Mouse (Mus musculus) neural tube, embryonic 15.5 days (tissue): ENCODE measurements around the gene Pfn3. TPM values are rescaled to one million over a fixed set of nuclear protein-coding genes. Genes with fewer than 3 reads are reported as not detected.

Source experiments
- ATAC-seq: fragments of 200-750 bp; cut with Nextera tagmentation; 2 replicates; pipeline ENCODE4 v1.8.0; 2017; ENCODE audit warnings: mild to moderate bottlenecking, moderate TSS enrichment, moderate library complexity; ENCODE audit not compliant: low FRiP score
- H3K27ac ChIP-seq: fragments of 300-500 bp; sonication (generic); replicated peaks from 2 replicates; pipeline ENCODE4 v1.5.1; 2015; ENCODE audit warnings: mild to moderate bottlenecking, inconsistent platforms
- H3K27me3 ChIP-seq: fragments of 300-500 bp; sonication (generic); replicated peaks from 2 replicates; pipeline ENCODE4 v1.6.1; 2015; ENCODE audit warnings: inconsistent platforms
- H3K36me3 ChIP-seq: fragments of 300-500 bp; sonication (generic); 2 replicates; pipeline ENCODE4 v1.6.1; 2015; ENCODE audit warnings: inconsistent platforms
- H3K4me1 ChIP-seq: fragments of 300-500 bp; sonication (generic); 2 replicates; pipeline ENCODE4 v1.6.1; 2015; ENCODE audit warnings: inconsistent platforms
- H3K4me2 ChIP-seq: fragments of 300-500 bp; sonication (generic); 2 replicates; pipeline ENCODE4 v1.6.1; 2015; ENCODE audit warnings: inconsistent platforms, mild to moderate bottlenecking, moderate library complexity
- H3K4me3 ChIP-seq: fragments of 300-500 bp; sonication (generic); replicated peaks from 2 replicates; pipeline ENCODE4 v1.5.1; 2015; ENCODE audit warnings: mild to moderate bottlenecking, inconsistent platforms
- H3K9ac ChIP-seq: fragments of 300-500 bp; sonication (generic); replicated peaks from 2 replicates; pipeline ENCODE4 v1.6.1; 2015; ENCODE audit warnings: mild to moderate bottlenecking, inconsistent platforms
- H3K9me3 ChIP-seq: fragments of 300-500 bp; sonication (generic); replicated peaks from 2 replicates; pipeline ENCODE4 v1.6.1; 2016; ENCODE audit warnings: inconsistent platforms
- WGBS: fragments of 180-500 bp; shearing (Covaris S2); methylation state at CpG from one replicate; pipeline ENCODE4 v1.1.7; 2015; ENCODE audit warnings: mixed read lengths; 5-methylcytosine and 5-hydroxymethylcytosine counted together
- polyA plus RNA-seq: library from polyadenylated mRNA; unstranded; fragments of >200 nt; fragmentation: Nextera tagmentation; extraction: Ambion mirVana; gene quantifications from 2 replicates; pipeline ENCODE4 v1.2.1, GENCODE M21; 2015

The Pfn3 gene
- polyA plus RNA-seq, 1 experiment from 2014 or later: 1.4 TPM

GRCm38 (mm10) chr13:55426613-55427012 is 11.6 kb upstream of the Pfn3 start, which contains the start of gene F12:
Gene F12 (minus strand): TSS chr13:55426793.
- Histone ChIP-seq H3K27ac (no peak within 1 kb of the TSS), H3K9ac (no peak within 1 kb of the TSS), H3K4me3 (no peak within 1 kb of the TSS), H3K36me3 (no peaks in the 10 kb centered on the region), H3K4me2 (no peak within 1 kb of the TSS), H3K9me3 (no peaks in the 10 kb centered on the region), H3K4me1 (peaks cover under 1% of the 10 kb centered on the region; the same call in 1 of the 2 replicates), H3K27me3 (peaks cover 11% of the 10 kb centered on the region)
- WGBS: 90% methylated on average over 10 of the region's 10 CpGs
- no peak for ATAC-seq

DNA sequence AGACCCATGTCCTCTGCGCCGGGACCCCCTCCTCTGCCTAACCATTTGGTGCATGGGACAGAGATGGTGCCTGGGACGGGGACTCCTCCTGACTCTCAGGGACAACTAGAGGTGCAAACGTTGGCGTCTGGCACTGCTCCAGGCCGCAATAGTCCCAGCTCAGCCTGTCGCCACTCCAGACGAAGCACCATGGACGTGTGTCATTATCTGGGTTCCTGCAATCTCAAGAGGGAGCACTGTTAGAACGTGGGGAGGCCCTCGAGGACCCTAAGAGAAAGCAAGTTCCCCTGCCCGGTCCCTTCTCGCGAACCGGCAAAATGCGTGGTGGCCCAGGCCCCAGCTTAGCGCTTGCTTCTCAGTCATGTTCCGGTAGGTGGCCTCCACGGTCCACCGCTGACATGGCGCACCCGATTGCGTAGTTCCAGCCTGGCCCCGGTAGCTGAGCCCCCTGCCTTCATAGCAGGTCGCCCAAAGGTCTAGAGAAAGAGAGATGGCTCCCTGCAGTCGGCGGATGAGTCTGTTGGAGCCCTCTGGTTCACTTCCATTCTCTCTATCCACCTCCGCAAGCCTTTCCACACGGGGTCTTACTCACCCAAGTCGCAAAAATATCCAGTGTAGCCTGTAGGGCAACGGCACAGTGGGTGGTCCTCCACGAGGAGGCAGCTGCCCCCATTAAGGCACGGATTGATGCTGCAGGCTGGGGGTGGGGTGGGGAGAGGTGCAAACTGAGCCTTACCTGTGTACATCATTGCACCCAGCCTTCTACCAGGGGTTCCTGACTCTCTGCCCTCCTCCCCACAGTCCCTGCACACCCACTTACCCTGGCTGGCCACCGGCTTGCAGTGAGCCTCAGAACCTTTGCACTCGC is 6.1 kb upstream of the Pfn3 start:
- Histone ChIP-seq H3K4me2 (peak overlapping the region; percentile 53), H3K27me3 (peaks cover 46% of the 10 kb centered on the region), H3K27ac (no peak overlapping the region), H3K4me3 (peak overlapping the region; percentile 29), H3K36me3 (no peaks in the 10 kb centered on the region), H3K9ac (peak overlapping the region; percentile 32), H3K4me1 (peaks cover 24% of the 10 kb centered on the region), H3K9me3 (no peaks in the 10 kb centered on the region)
- 16% methylated on average over 35 of the region's 35 CpGs for WGBS
- ATAC-seq: peak; percentile 67; the same call in 1 of the 2 replicates

DNA sequence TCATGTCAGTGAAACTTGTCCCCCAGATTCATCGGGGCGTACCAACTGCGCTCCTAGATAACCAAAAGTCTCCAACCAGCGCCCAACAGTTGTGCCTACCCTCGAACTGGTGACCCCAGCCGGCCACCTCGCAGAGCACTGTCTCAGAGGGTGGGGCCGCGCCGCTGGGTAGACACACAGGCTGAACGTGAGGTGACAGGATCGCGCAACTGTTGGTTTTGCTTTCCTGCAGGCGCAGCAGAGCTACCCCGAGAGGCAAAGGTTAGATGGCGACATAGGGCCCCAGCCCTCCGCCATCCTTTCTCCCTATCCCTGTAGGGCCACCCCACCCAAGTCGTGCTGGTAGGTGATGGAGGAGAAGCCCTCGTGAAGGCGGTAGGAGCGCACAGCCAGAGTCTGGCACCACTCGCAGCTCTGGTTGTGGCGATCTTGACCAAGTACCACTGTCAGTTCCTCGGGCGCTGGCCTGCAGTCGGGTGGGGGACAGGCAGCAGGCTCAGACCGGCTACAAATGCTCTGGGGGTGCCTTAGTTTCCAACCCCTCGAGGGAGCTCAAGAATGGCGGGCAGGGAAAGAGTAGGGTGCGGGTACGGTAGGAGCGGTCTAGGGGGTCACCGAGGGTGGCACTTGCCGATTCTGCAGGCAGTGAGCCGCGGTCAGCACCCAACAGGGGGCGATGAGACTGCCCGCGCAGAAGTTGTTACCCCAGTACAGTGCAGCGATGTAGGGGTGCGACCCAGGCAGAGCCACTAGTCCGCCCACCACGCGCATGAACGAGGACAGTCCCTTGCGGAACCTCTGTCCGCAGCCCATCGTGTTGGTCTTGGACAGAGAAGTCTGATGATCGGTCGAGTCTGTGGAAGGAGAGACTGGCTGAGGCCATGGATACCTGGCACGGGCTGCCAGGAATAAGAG is 5.2 kb upstream of the Pfn3 start:
- H3K27me3 ChIP-seq: peaks cover 46% of the 10 kb centered on the region
- H3K36me3 ChIP-seq: no peaks in the 10 kb centered on the region
- H3K9me3 ChIP-seq: no peaks in the 10 kb centered on the region
- ATAC-seq: peak; percentile 36; the same call in 1 of the 2 replicates
- WGBS: 32% methylated on average over 51 of the region's 51 CpGs
- no peak overlapping the region for H3K27ac ChIP-seq
- peaks cover 24% of the 10 kb centered on the region for H3K4me1 ChIP-seq
- H3K4me3 ChIP-seq: peak overlapping the region; percentile 29; the same call in 1 of the 2 replicates
- H3K9ac ChIP-seq: 0 out of 2 replicates have a peak overlapping the region, but pooled peaks have one; percentile 32
- H3K4me2 ChIP-seq: peak overlapping the region; percentile 53

DNA sequence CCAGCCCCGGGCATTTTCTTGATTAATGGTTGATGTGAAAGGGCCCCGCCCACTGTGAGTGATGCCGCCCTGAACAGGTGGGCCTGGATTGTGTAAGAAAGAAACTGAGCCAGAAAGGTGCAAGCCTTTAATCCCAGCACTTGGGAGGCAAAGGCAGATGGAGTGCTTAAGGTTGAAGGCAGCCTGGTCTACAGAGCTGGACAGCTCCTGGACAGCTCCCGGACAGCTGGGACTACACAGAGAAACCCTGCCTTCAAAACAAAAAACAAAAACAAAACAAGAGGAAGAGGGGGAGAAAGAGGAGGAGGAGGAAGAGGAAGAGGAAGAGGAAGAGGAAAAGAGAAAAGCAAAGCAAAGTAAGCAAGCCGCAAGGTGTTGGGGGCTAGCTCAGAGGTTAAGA is 4.1 kb upstream of the Pfn3 start:
- H3K4me1 ChIP-seq: peaks cover 31% of the 10 kb centered on the region
- H3K9me3 ChIP-seq: no peaks in the 10 kb centered on the region
- peaks cover 49% of the 10 kb centered on the region for H3K27me3 ChIP-seq
- no peak overlapping the region for H3K9ac ChIP-seq
- H3K4me3 ChIP-seq: no peak overlapping the region
- no peaks in the 10 kb centered on the region for H3K36me3 ChIP-seq
- 86% methylated on average over 5 of the region's 5 CpGs for WGBS
- ATAC-seq: no peak
- H3K4me2 ChIP-seq: no peak overlapping the region
- H3K27ac ChIP-seq: no peak overlapping the region

DNA sequence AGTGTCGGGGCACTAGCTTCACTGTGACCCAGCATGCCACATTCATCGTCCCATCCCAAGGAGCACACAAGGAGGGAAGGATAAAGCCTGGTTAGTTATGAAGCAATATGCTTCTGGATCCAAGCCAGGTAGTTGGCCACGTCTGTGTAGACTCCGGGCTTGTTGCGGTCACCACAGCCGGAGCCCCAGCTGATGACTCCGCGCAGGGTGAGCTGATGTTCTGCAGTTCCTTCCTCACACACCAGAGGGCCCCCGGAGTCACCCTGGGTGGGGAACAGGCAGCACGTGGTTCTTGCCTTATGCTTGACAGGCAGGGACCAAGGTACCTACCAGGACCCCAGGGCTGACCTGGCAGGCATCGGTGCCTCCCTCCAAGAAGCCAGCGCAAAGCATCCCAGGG is 3.0 kb upstream of the Pfn3 start:
- H3K27me3 ChIP-seq: peaks cover 58% of the 10 kb centered on the region
- peaks cover 31% of the 10 kb centered on the region for H3K4me1 ChIP-seq
- no peak overlapping the region for H3K27ac ChIP-seq
- H3K4me2 ChIP-seq: peak overlapping the region; percentile 47
- H3K4me3 ChIP-seq: 0 out of 2 replicates have a peak overlapping the region, but pooled peaks have one; percentile 12
- H3K9ac ChIP-seq: peak overlapping the region; percentile 34; the same call in 1 of the 2 replicates
- H3K36me3 ChIP-seq: no peaks in the 10 kb centered on the region
- WGBS: 9% methylated on average over 12 of the region's 12 CpGs
- no peak for ATAC-seq
- H3K9me3 ChIP-seq: no peaks in the 10 kb centered on the region

DNA sequence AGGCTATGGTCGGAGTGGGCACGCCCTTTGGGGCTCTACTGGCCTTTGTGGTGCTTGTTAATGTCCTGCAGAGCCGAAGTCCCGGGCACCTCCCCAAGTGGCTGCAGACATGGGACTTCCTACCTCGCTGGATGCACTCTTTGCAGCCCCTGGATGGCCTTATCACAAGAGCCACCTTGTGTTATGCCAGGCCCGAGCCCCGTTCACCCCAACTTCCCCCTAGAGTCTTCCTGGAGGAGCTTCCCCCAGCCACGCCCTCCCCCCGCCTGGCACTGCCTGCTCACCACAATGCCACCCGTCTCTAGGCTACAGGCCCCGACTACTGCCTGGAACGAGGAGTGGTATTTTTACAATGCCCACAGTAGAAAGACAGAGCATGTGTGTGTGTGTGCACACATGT is 1.7 kb downstream of the Pfn3 start:
- Histone ChIP-seq H3K4me1 (peaks cover 14% of the 10 kb centered on the region), H3K27me3 (peaks cover 18% of the 10 kb centered on the region), H3K9ac (no peak overlapping the region), H3K4me2 (no peak overlapping the region), H3K36me3 (no peaks in the 10 kb centered on the region), H3K4me3 (no peak overlapping the region), H3K9me3 (no peaks in the 10 kb centered on the region), H3K27ac (no peak overlapping the region)
- WGBS: 84% methylated on average over 12 of the region's 12 CpGs
- ATAC-seq: no peak

DNA sequence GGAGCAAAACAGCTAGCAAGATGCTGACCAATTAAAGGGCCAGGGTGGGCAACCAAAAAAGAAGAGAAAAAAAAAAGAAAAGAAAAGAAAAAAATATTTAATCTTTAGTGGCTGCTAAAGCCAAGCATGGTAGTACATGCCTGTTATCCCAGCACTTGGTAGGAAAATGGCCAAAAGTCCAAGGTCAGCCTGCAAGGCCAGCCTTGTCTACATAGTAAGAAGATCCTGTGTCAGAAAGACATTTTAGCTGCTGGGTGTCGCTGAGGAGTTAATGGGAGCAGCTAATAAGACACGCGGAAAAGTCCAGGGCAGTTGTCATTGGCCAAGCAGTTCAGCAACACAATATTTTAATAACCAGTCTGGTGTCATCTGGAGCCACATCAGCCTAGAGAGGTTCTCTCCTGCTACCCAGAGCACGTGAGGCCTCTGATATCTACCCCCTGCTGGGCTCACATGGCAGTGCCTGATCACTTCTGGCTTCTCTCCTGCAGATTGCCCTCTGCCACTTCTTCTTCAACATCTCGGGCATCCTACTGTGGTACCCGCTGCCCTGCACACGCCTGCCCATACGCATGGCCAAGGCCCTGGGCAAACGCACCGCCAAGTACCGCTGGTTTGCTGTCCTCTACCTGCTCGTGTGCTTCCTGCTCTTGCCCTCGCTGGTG is 2.3 kb downstream of the Pfn3 start:
- Histone ChIP-seq H3K27ac (no peak overlapping the region), H3K4me1 (peaks cover 9% of the 10 kb centered on the region), H3K9ac (no peak overlapping the region), H3K4me2 (no peak overlapping the region), H3K36me3 (no peaks in the 10 kb centered on the region), H3K9me3 (no peaks in the 10 kb centered on the region), H3K27me3 (peaks cover 12% of the 10 kb centered on the region), H3K4me3 (no peak overlapping the region)
- 86% methylated on average over 13 of the region's 13 CpGs for WGBS
- ATAC-seq: no peak

- H3K27me3 ChIP-seq: peaks cover 12% of the 10 kb centered on the region
- H3K36me3 ChIP-seq: no peaks in the 10 kb centered on the region
- H3K4me3 ChIP-seq: no peak overlapping the region
- no peak overlapping the region for H3K27ac ChIP-seq
- no peaks in the 10 kb centered on the region for H3K9me3 ChIP-seq
- H3K4me2 ChIP-seq: no peak overlapping the region
- H3K9ac ChIP-seq: no peak overlapping the region
- peaks cover 8% of the 10 kb centered on the region for H3K4me1 ChIP-seq
- ATAC-seq: no peak
- WGBS: 77% methylated on average over 7 of the region's 7 CpGs
These were observed 3.2 kb downstream of the Pfn3 start for GRCm38 (mm10) chr13:55411826-55412225.

GRCm38 (mm10) chr13:55408546-55409120 is 6.4 kb downstream of the Pfn3 start:
- no peak overlapping the region for H3K9ac ChIP-seq
- H3K9me3 ChIP-seq: no peaks in the 10 kb centered on the region
- no peaks in the 10 kb centered on the region for H3K36me3 ChIP-seq
- no peak overlapping the region for H3K27ac ChIP-seq
- no peak for ATAC-seq
- WGBS: 88% methylated on average over 19 of the region's 19 CpGs
- no peak overlapping the region for H3K4me3 ChIP-seq
- no peak overlapping the region for H3K4me2 ChIP-seq
- peaks cover 4% of the 10 kb centered on the region; the same call in 1 of the 2 replicates for H3K27me3 ChIP-seq
- peaks cover 22% of the 10 kb centered on the region for H3K4me1 ChIP-seq

DNA sequence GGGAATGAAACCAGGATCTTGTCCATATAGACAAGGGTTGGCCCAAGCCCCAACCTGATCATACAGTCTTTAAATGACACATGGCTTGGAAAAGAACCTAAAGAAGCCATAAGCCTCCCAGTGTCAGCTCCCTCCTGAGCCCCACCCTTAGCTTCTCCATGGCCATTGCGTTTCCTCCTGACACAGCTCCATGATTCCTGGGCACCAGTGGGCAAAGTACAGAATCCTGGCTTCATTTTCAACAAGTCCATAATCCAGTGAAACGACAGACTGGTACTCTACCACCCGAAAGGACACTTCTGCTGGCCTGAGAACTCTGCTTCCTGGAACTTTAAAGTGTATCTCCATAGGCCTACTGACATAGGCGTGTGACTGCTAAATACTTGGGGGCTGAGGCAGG is 7.7 kb downstream of the Pfn3 start:
- Histone ChIP-seq H3K4me3 (no peak overlapping the region), H3K27me3 (peaks cover 4% of the 10 kb centered on the region; the same call in 1 of the 2 replicates), H3K4me1 (peaks cover 22% of the 10 kb centered on the region), H3K9ac (no peak overlapping the region), H3K9me3 (no peaks in the 10 kb centered on the region), H3K4me2 (no peak overlapping the region), H3K27ac (no peak overlapping the region), H3K36me3 (no peaks in the 10 kb centered on the region)
- ATAC-seq: no peak
- WGBS: 87% methylated on average over 4 of the region's 4 CpGs
